Mouse (Mus musculus): ENCODE measurements around the gene Trmt112.

Trmt112 gene

DNA sequence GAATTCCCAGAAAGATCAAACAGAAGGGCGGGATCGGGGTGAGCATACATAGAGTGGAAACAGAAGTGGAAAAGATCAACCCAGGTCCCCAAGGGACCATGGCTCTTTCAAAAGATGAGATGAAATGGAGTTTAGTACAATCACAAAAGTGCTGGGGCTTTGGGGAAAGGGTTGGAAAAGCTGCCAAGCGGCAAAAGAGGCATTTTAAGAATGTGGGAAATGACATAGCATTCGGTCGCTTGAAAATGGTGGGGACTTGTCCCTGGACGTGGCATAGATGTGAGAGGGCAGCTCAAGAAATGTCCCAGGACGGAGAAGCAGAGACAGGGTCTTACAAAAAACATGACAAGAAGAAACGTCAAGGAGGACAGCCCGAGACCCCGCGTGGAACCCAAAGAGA, 477 bp upstream of the Trmt112 start:
- no peak for DNase-seq (ENCODE audit: low read depth)

GRCm38 (mm10) chr19:6910306-6910705, 808 bp downstream of the Trmt112 start:
- peak; percentile 87 for DNase-seq (ENCODE audit: low read depth)

DNA sequence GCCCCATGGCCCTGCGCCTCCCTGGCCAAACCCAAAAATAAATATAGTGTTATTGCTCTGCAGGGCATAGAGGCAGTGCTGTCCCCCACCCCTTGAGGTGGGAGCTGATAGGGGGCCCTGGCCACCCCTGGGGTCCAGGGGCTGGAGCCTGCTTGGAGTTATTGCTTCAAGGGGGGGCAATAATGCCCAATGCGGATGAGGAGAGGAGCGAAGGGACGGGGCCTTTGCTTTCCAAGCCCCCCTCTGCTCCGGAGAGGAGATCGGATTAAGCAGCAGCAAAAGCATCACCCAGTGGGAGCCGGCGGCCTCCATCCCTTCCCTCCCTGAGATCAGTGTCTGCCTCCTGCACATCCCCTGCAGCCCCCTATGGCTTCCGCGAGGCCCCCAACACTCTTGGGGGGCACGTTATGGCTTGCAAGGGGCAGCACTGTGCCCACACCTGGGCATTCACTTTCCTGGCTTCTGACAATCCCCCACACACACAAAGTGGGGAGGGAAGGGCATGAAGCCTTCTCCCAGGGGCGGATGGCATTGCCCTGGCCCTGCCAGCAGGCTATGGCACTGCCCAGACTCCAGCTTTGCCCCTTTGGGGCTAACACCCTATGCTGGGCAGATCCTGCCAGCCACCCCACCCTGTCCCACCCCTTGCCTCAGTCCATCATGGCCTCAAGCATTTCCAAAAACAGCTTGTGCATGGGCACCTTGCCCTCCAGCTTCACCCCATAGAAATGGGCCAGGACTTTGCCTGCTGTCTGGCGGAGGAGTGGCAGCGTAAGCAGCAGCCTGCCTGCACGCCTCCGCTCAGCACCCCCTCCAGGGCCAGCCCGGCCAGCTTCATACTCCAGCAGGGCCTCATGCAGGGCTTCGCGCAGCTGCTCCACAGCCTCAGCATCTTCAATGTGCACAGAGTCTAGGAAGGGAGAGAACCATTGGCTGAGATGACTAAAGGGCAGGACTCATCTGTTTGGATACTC, 1.9 kb downstream of the Trmt112 start:
- no peak for DNase-seq (ENCODE audit: low read depth)

DNA sequence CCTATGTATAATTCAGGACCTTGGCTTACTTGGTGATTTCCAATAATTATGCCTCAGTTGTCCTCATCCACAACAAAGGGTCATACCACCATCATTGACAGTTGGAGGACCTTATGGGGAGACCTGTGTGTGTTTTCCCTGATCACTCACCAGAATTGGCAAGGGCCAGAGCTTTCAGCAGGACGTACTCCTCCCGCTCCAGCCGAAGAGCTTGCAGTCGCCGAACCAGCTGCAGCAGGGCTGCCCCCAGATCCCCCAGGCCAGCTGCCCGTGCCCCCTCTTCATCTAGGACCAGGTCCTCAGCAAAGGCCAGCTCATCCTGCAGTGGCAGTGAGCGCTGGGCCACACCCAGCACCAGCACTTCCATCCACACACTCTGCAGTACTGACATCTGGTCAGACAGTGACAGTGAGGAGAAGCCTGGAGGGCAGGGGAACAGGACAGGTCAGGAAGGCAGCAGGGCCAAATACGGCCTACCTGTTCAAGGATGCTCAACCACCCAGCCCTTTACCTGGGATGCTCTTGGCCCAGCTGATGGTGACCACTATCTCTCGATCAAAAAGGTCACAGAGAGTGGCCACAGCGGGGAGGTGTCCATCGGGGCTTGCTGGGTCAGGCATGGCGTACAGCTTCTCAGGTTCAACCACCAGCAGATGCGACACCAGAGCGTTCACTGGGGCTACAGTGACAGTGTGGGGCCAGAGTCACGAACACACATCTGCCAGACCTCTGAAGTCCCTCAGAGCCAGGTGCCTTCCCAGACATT, 2.9 kb downstream of the Trmt112 start:
- DNase-seq (ENCODE audit: low read depth) = no peak

GRCm38 (mm10) chr19:6913036-6913435, 3.5 kb downstream of the Trmt112 start:
- no peak for DNase-seq (ENCODE audit: low read depth)

- no peak for DNase-seq (ENCODE audit: low read depth)
Observed at GRCm38 (mm10) chr19:6913991-6914390, 4.5 kb downstream of the Trmt112 start.

DNA sequence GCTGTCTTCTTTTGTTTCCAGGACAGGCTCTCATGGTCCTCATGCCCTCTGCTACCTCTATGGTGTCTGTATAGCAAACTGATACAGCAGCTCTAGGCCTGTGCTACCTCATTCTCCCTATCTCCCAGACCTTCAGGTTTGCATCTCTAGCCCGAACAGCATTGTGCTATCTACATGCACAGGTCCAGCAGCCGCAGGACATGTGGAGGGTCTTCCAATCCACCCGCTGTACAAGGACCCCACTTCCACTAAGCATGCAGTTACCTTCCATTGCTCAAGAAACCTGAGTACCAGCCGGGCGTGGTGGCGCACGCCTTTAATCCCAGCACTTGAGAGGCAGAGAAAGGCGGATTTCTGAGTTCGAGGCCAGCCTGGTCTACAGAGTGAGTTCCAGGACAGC, 5.0 kb downstream of the Trmt112 start:
- DNase-seq (ENCODE audit: low read depth) = no peak

- no peak for DNase-seq (ENCODE audit: low read depth)
Observed at GRCm38 (mm10) chr19:6915276-6915675, 5.8 kb downstream of the Trmt112 start.

DNA sequence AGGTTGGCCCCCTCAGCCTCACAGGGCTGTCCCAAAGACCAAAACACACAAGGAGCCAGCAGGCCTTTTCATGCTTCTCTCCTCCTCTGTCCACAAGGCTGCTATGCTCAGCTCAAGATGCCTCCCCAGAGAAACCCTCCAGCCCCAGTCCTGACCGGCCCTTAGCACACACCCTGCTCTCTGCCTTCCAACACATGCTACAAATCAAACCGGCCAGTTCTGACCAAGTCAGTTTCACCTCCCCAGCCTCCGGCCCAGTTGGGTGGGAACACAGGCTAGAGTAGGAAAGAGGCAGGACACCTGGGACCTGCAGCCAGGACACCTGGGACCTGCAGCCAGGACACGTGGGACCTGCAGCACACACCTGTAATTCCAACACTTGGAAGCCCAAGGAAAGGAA, 7.0 kb downstream of the Trmt112 start:
- DNase-seq (ENCODE audit: low read depth) = no peak

DNA sequence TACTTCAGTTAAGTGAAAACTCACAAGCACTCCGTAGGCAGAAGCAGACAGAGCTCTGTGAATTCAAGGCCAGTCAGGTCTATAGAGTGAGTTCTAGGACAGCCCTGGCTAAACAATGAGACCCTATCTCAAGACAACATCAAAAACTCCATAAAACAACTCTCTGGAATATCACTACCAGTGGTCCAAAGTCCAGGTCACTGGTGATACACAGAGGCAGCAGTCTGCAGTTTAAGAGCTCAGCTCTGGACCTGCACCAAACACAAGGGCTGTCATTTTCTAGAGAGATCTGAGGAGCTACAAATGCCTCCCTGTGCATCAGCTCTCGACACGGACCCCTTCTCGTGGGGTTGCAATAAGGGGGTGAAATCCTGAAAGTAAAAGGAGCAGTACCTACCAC, 8.8 kb downstream of the Trmt112 start:
- DNase-seq (ENCODE audit: low read depth) = no peak

- DNase-seq (ENCODE audit: low read depth) = no peak
Observed at GRCm38 (mm10) chr19:6919431-6919830, 9.9 kb downstream of the Trmt112 start.

DNA sequence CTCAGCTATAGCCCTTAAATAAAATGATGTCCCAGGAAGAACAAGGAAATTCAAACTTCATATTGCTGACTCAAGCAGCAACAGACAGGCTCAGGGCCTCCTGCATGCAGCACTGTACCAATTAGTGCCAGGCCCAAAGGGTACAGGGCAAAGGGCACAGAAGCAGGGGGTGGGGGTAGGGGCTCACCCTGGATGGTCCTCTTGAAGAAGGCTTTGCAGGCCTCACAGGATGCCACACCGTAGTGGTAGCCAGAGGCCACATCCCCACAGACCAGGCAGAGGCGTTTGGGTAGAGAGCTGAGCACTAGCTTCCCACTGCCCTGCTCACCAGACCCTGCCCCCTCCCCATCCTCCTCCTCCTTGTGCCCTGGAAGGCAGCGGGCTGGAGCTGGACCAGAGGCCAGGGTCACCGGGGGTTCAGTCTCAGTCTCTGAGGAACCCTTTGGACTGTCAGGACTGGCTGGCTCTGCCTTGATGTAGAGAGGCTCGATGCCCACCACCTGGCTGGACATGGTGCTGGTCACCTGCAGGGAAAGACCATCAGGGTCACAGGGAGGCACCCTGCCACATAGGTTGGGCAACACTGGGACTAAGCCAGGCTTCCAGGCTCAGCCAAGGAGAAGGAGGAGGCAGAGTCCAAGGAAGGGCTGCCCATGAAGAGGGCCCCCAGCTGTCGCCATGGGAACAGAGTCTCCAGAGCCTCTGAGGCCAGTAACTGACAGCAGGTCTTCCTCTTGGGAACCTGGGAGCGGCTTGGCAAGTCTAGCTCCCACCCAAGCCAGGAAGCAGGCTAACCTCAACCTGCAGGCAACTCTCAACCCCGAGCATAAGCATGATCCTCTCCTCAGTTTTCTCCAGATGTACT, 10.6 kb downstream of the Trmt112 start:
- DNase-seq (ENCODE audit: low read depth) = peak; percentile 27

DNA sequence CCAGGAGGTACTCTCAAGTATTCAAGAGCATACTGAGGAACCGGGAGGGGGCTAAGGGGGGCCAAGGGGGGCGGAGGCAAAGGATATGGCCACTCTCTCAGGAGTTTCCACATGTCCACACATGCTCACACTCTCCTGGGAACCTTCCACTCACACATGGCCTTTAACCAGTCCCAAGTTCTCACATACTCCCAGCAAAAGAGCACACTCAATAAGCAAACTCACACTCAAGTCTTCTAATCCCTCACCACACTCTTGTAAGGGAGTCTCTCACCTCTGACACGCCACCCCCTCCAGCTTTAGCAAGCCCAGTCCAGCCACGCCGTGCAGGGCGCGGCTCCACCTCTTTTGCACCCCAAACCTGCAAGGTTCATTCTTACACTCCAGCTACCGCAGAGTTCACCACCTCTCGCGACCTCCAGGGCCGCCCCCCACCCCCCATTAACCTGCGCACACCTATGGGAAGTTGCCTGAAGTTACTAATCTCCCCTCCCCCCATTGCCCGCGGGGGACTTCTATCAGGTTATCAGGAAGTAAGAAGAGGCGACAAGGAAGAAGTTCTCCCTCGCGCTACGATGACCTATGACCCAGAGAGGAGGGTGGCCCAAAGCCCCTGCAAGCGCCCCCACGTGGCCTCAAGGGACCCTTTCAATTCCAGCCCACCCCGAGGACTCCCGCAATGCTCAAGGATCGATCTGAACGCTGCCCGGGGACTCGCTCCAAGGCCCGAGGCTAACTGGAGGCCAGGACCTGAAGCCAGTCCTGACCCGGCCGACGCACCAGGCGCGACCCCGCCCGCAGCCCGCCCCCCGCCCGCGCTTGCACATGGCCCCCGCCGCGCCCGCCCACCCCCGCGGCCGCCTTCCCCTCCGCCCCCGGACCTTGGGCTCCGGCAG, 11.5 kb downstream of the Trmt112 start:
- peak; percentile 81 for DNase-seq (ENCODE audit: low read depth)

- DNase-seq (ENCODE audit: low read depth) = peak; percentile 100
Observed at GRCm38 (mm10) chr19:6921647-6922567, 12.4 kb downstream of the Trmt112 start, which contains the start of gene Esrra. TSS of gene Esrra (minus strand) at chr19:6921813.

GRCm38 (mm10) chr19:6922901-6923735, 13.6 kb downstream of the Trmt112 start:
- DNase-seq (ENCODE audit: low read depth) = peak; percentile 29

DNA sequence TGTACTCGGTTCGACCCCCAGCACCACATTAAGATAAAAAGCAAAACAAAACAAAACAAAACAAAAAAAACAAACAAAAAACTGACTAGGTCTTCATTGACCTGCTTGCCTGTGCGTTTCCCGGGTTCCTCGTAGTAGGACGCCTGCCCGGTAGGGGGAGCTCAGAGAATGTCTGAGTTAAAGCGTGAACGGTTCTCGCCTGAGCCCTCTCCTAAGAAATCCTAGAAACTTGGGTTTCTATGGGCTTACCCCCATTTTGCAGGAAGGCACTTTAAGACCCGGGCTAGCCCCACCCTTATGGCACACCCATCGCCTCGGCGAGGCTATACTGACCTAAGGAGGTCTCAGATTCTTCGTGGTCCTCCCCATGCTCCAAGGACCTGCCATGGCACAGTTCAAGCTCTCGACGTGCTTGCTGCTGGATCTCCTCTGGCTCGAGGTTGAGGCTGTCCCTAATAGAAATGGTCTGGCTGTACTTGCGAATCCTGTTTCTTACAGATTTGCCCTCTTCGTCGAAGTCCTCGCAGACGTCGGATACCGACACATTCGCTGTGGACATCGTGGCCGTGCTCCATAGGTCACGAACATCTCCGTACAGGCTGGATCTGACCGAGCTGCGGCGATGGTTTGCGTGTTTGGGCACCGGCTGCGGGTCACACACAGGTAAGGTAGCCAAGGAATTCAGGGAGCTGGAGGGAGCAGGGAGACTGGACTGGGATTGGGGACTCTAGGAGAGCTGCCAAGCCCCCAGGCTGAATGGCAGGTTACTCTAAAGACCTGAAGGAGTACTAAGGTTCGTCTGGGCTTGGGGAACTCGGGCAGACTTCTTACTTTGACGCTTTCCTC, 15.2 kb downstream of the Trmt112 start:
- peak; percentile 73 for DNase-seq (ENCODE audit: low read depth)

DNA sequence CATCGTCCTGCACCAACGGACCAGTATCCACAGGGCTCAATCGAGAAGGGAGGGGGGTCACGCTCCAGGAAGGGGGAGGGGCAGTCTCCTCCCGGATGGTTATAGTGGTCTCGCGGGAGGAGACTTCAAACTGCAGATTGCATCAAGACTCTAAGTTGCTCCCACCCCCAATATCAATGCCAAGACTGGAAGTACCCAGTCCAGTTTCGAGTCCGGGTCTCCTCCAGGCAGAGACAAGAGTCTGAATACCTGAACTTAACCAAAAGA, 15.7 kb downstream of the Trmt112 start, which contains the start of gene Catsperz:
TSS of gene Catsperz (minus strand) at position 74 of the 267 bp plus-strand sequence.
- no peak for DNase-seq (ENCODE audit: low read depth)
